Mouse (Mus musculus) forelimb bud, embryonic 11.5 days (tissue): ENCODE measurements around the gene Klc4.

Source experiments
- DNase-seq: peaks from one replicate; pipeline ENCODE4 v3.0.0-alpha.2; 2012; ENCODE audit warnings: low read depth, low spot score

Klc4 gene

DNA sequence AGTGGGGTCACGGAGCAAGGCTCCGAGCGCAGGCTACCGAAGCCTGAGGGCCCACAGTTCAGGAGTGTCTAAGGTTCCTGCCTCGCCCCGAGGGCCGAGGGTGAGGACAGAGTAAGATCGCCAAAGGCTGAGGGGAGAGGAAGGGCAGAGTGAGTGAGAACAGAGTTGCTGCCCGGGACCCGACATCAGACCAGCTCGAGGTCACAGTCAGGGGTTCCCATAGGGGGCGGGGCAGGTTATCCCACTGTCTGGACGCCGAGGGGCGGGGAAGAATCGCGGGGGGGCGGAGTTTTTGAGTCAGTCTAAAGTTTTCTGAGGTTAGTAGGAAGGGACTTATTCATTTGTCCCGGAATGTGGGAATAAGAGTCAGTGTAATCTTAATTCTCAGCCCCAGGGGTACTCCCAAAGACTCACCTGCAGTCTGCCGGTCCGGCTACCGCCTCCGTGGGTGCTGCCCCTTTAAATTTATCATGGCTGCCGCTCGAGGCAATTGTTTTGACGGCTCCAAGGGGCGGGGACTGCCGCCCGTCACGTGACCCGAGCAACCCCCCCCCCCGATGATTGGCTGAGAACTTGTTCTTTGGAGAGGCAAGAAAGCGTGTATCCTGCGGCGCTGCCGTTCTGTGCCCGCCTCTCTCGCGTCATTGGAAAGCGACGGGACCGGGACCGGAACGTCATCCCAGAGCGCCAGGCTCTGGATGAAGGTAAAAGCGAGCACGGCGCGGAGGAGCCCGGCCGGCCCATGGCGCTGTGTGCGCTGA is at the start of gene Klc4, which contains the start of gene Mrpl2:
Gene Klc4 (minus strand): TSS at position 462 of the 761 bp plus-strand sequence.
Gene Mrpl2 (plus strand): TSS at position 669 of the 761 bp plus-strand sequence.
- DNase-seq: peak; percentile 99

DNA sequence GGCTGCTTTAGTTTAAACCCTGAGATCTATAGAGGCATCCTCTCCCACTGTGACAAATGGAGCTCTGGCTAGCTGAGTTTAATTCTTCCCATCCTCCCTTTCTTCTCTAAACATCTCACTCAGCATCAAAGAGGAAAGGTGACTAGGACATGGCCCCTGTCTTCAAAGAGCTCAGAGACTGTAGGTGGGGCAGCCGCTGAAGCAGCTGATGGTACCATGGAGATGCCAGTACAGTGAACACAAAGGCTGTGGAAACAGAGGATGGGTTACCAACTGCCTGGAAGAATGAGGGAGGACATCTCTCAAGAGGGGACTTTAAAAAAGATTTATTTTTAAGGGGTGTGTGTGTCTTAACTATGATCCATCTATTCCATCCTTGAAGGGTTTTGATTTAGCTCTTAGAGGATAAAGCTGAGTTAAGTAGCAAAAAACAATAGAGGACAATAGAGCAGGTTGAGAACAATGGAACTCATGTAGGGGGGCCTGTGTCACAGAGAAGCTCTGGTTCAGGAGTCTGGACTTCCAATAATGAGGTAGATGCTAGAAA is 48.8 kb upstream of the Klc4 start:
- no peak for DNase-seq

GRCm38 (mm10) chr17:46691390-46691789 is 45.6 kb upstream of the Klc4 start:
- DNase-seq: no peak

GRCm38 (mm10) chr17:46690665-46691064 is 44.8 kb upstream of the Klc4 start:
- DNase-seq: no peak

DNA sequence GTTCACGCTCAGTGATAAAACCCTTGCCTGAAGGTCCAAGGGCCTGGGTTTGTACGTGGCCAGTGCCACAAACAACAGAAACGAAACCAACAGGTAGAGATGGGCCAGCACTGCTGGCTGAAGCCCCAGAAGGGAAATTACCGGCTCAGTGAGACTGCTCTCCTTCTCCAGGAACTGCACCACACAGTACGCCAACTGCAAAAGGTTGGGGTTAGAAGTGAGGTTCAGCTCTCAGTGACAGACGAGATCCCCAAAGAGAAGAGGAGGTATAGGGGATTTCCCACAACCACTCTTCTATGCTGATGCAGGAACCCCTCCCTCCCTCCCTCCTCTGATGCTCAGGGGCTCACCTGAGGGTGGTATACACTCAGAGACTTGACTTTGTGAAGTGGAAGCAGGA is 40.1 kb upstream of the Klc4 start:
- no peak for DNase-seq

GRCm38 (mm10) chr17:46682654-46683389 is 37.0 kb upstream of the Klc4 start:
- DNase-seq: no peak

GRCm38 (mm10) chr17:46681466-46682118 is 35.8 kb upstream of the Klc4 start:
- DNase-seq: no peak

- peak; percentile 98 for DNase-seq
Measured at GRCm38 (mm10) chr17:46680760-46681373, 35.0 kb upstream of the Klc4 start, which contains the start of gene Klhdc3. Klhdc3 (minus strand) TSS chr17:46680914.

- DNase-seq: peak; percentile 54
Measured at GRCm38 (mm10) chr17:46679843-46680759, 34.3 kb upstream of the Klc4 start.

DNA sequence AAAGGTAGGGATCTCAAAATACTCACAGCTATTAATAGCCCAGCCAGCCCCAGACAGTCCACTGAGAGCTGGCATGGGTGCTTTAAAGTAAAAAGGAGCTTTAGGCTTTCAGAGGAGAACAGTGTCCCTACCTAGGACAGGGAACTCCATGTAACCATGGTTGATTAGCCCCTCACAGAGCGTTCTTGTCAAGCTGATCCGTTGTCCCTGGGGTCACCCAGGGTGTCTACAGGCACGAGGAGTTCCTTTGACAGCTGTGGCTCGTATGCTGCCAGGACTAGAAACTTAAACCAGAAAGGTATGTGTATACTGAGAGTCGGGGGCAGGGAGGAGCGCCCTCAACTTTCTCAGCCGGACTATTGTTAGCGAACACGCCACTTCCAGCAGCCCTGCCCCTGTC is 33.1 kb upstream of the Klc4 start:
- no peak for DNase-seq

GRCm38 (mm10) chr17:46678416-46678815 is 32.6 kb upstream of the Klc4 start, which contains the start of gene Mea1:
Mea1 (plus strand) TSS chr17:46678793.
- no peak for DNase-seq

DNA sequence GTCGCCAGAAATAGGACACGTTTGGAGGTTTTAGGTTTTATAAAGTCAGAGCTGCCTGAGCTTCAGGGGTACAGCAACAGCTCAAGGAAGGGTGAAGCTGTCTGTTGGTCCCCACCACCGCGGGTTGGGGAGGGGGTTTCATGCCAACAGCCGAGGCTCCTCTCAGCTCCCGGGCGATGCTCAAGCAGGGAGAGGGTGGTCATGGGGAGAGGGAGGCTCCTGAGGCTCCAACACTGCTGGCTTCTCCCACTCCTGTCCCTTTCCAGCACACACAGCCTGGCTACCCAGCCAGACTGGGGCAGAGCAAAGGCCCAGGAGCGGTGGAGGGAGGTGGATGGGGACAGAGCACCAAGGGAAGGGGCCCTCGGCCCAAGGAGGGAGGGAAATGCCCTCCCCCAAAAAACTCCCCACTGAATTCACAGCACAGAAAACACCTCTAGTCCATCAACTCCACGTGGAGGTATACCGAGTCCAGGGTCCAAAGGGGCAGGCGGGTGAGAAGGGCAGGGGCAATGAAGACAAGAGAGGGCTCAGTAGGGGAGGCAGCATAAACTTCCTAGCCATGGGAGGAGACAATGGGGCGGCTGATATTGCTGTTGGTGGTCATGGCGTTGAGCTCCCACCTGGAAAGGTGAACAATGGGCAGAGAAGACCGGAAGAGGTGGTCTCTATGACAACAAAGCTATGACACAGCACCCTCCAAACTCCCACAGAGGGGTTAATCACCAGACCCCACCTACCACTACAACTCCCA is 28.9 kb upstream of the Klc4 start:
- no peak for DNase-seq

GRCm38 (mm10) chr17:46673850-46674529 is 28.2 kb upstream of the Klc4 start, which contains the start of gene Rrp36:
Rrp36 (minus strand) TSS chr17:46674352.
- peak; percentile 92 for DNase-seq

DNA sequence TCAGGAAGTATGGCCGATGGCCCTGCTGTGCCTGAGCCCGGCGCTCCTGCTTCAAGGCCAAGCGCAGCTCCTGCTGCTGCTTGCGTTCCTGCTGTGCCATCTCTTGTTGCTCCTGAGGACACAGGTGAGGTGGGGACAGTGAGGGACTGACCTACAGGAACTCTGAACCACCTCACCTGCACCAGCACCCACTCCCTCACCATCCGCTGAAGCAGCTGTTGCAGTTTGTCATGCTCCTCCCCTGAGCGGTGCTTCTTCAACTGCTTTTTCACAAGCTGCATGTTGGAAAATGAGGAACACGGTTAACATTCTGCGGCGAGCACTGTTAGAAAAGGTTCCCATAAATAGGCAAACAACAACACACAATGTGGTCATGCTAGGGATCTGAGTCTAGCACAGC is 24.1 kb upstream of the Klc4 start:
- no peak for DNase-seq

GRCm38 (mm10) chr17:46667712-46668111 is 21.9 kb upstream of the Klc4 start:
- DNase-seq: no peak

- no peak for DNase-seq
Measured at GRCm38 (mm10) chr17:46662730-46663129, 16.9 kb upstream of the Klc4 start.

DNA sequence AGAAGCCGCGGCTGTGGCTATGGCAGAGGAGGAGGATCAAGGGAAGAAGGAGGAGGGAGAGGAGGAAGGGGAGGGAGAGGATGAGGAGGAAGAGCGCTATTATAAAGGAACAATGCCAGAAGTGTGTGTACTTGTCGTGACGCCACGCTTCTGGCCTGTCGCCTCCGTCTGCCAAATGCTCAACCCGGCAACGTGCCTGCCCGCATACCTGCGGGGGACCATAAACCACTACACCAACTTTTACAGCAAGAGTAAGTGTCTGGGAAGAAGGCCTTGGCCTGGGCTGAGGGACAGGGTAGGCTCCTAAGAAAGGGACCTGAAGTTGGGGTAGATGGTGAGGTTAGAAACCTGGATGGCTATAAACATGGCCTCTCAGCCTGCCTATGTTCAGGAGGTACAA is 16.2 kb upstream of the Klc4 start:
- no peak for DNase-seq

GRCm38 (mm10) chr17:46661351-46661750 is 15.5 kb upstream of the Klc4 start:
- no peak for DNase-seq

- DNase-seq: no peak
Measured at GRCm38 (mm10) chr17:46656054-46656453, 10.2 kb upstream of the Klc4 start.
